Mouse (Mus musculus) liver, embryonic 15.5 days (tissue): ENCODE measurements around the gene Gm37240. TPM values are rescaled to one million over a fixed set of nuclear protein-coding genes. Genes with fewer than 3 reads are reported as not detected.

Experiments
- ATAC-seq: fragments of 200-750 bp; cut with Nextera tagmentation; 2 replicates; pipeline ENCODE4 v1.8.0; 2017; ENCODE audit warnings: moderate number of reproducible peaks, mild to moderate bottlenecking, moderate library complexity; ENCODE audit not compliant: insufficient read depth
- H3K27ac ChIP-seq: fragments of 300-500 bp; sonication (generic); replicated peaks from 2 replicates; pipeline ENCODE4 v1.5.1; 2015; ENCODE audit warnings: mild to moderate bottlenecking, inconsistent platforms
- H3K27me3 ChIP-seq: fragments of 300-500 bp; sonication (generic); 2 replicates; pipeline ENCODE4 v1.6.1; 2015; ENCODE audit warnings: mild to moderate bottlenecking, inconsistent platforms
- H3K36me3 ChIP-seq: fragments of 300-500 bp; sonication (generic); replicated peaks from 2 replicates; pipeline ENCODE4 v1.6.1; 2015; ENCODE audit warnings: moderate library complexity, mild to moderate bottlenecking, inconsistent platforms
- H3K4me1 ChIP-seq: fragments of 300-500 bp; sonication (generic); replicated peaks from 2 replicates; pipeline ENCODE4 v1.6.1; 2015; ENCODE audit warnings: inconsistent platforms
- H3K4me2 ChIP-seq: fragments of 300-500 bp; sonication (generic); 2 replicates; pipeline ENCODE4 v1.6.1; 2015; ENCODE audit warnings: moderate library complexity, mild to moderate bottlenecking, inconsistent platforms
- H3K4me3 ChIP-seq: fragments of 300-500 bp; sonication (generic); replicated peaks from 2 replicates; pipeline ENCODE4 v1.5.1; 2015; ENCODE audit warnings: mild to moderate bottlenecking, inconsistent platforms
- H3K9ac ChIP-seq: fragments of 300-500 bp; sonication (generic); 2 replicates; pipeline ENCODE4 v1.6.1; 2015; ENCODE audit warnings: moderate library complexity, mild to moderate bottlenecking, inconsistent platforms
- H3K9me3 ChIP-seq: fragments of 300-500 bp; sonication (generic); replicated peaks from 2 replicates; pipeline ENCODE4 v1.6.1; 2016; ENCODE audit warnings: inconsistent platforms
- WGBS: fragments of 180-500 bp; shearing (Covaris S2); methylation state at CpG from one replicate; pipeline ENCODE4 v1.1.7; 2015; ENCODE audit warnings: mixed read lengths; ENCODE audit not compliant: insufficient replicate concordance; 5-methylcytosine and 5-hydroxymethylcytosine counted together
- polyA plus RNA-seq: library from polyadenylated mRNA; unstranded; fragments of >200 nt; fragmentation: Nextera tagmentation; extraction: Ambion mirVana; gene quantifications from 2 replicates; pipeline ENCODE4 v1.2.1, GENCODE M21; 2015

Gm37240 gene
- polyA plus RNA-seq, 1 experiment from 2014 or later, result 0.24 TPM

DNA sequence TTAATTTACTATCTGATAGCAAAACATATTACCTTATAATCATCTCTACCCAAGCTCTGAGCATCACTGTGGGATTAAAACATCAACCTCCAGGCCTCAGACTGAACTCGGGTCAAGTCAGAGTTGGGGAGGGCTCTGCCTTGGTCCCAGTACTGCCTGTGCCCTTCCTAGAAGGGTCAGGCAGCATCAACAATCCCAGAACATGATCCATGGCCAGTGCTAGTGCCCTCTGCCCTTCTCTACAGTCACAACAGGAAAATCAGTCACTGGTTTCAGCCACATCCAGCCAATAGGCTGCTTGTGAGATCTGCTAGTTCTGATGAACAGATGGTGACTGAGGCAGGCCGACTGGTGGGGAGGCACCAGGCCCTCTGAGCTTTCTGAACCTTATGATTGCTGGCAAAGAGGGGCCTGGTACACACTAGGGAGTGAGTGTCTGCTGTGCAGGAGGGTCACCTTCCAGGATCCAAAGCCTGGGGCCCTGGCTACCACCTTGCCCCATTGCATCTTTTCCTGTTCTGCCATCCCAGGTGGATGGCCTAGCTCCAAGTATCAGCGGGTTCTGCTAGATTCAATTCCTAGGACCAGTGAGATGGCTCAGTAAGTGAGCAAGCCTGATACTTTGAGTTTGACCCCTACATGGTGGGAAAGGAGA lies 401.7 kb downstream of the Gm37240 start:
- H3K9ac ChIP-seq, result no peak overlapping the region

DNA sequence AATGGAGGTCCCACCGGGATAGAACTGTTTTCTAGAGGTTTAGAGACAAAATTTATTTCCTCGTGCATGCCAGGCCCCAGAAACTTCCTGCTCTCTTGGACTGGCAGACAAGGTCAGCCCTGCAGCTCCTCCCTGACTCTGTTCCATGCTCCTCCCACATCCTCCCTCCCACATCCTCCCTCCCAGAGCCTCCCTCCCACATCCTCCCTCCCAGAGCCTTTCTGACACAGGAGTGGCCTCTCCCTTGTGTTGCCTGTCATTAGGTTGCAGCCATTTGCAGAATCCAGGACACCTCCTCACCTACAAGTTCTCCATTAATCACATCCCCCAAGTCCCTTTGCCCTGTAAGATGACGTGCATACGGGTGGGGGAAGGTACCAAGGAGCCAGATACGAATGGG lies 404.7 kb downstream of the Gm37240 start:
- Histone ChIP-seq H3K4me2 (no peak overlapping the region), H3K27ac (no peak overlapping the region), H3K4me3 (no peak overlapping the region), H3K9me3 (no peaks in the 10 kb centered on the region), H3K27me3 (no peaks in the 10 kb centered on the region), H3K36me3 (no peaks in the 10 kb centered on the region), H3K9ac (no peak overlapping the region), H3K4me1 (no peaks in the 10 kb centered on the region)
- 31% methylated on average over 5 of the region's 5 CpGs for WGBS
- no peak for ATAC-seq

More for the DNA sequence above, 401.7 kb downstream of the Gm37240 start:
- no peaks in the 10 kb centered on the region for H3K27me3 ChIP-seq
- 53% methylated on average over 3 of the region's 3 CpGs for WGBS
- ATAC-seq, result no peak
- no peak overlapping the region for H3K4me2 ChIP-seq
- H3K36me3 ChIP-seq, result no peaks in the 10 kb centered on the region
- H3K4me1 ChIP-seq, result no peaks in the 10 kb centered on the region
- no peaks in the 10 kb centered on the region for H3K9me3 ChIP-seq
- H3K27ac ChIP-seq, result no peak overlapping the region
- no peak overlapping the region for H3K4me3 ChIP-seq

DNA sequence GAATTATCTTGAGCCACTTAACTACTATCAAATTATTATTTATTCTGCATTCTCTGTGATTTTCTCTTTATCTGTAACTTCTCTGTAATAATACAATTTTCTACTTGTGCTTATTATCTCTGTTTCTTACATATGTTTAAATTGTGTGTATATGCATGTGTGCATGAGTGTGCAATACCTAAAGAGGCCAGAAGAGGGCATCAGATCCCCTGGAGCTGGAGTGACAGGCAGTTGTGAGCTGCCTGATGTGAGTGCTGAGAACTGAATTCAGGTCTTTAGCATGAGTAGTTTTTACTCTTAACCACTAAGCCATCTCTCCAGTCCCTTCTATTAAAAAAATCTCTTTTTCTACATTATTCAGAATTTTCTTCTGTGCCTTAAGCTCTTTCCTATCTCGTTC lies 406.7 kb downstream of the Gm37240 start:
- no peak overlapping the region for H3K27ac ChIP-seq
- no peak overlapping the region for H3K9ac ChIP-seq
- no peaks in the 10 kb centered on the region for H3K4me1 ChIP-seq
- H3K27me3 ChIP-seq, result no peaks in the 10 kb centered on the region
- 69% methylated on average over 1 of the region's 1 CpGs for WGBS
- no peaks in the 10 kb centered on the region for H3K9me3 ChIP-seq
- no peak overlapping the region for H3K4me2 ChIP-seq
- no peak overlapping the region for H3K4me3 ChIP-seq
- ATAC-seq, result no peak
- no peaks in the 10 kb centered on the region for H3K36me3 ChIP-seq

DNA sequence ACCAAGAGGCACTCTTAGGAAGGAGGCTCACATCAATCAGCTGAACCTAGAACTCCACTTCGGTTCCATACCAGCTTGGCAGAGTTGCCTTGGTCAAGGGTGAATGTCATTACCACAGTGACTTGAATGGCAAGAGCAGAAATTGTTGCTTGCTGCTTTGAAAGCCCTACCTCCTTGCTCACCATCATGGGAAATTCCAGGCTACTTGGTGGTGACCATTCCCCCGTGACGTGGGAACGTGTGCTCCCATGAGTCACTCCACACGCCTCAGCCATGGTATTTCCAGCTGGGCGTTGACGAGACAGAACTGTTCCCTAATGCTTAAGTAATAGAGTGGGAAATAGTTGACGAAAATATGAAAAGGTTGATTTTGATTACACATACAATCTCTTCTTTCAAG lies 408.6 kb downstream of the Gm37240 start:
- no peak overlapping the region for H3K9ac ChIP-seq
- H3K4me1 ChIP-seq, result no peaks in the 10 kb centered on the region
- no peak overlapping the region for H3K27ac ChIP-seq
- H3K36me3 ChIP-seq, result no peaks in the 10 kb centered on the region
- ATAC-seq, result no peak
- no peak overlapping the region for H3K4me2 ChIP-seq
- H3K4me3 ChIP-seq, result no peak overlapping the region
- no peaks in the 10 kb centered on the region for H3K9me3 ChIP-seq
- WGBS, result 67% methylated on average over 8 of the region's 8 CpGs
- no peaks in the 10 kb centered on the region for H3K27me3 ChIP-seq

DNA sequence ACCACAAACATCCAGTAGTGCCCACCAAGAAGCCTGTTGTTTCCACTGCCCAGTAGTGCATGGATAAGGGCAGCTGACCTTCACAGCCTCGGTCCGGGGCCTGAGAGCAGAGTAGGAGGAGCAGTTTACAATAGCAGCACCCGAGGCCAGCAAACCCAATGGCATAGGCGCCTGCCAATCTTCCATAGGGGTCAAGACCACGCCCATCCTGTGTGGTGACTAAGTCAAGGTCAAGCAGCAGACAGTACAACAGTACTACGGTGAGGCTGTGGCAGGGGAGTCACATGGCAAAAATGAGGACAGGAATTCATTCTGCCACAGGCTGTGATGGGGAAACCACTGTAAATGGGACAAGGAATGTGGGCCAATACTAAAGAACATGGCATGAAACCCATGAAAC lies 417.6 kb downstream of the Gm37240 start:
- no peak overlapping the region for H3K4me2 ChIP-seq
- WGBS, result 48% methylated on average over 6 of the region's 6 CpGs
- H3K36me3 ChIP-seq, result no peaks in the 10 kb centered on the region
- H3K9ac ChIP-seq, result no peak overlapping the region
- no peak for ATAC-seq
- H3K4me3 ChIP-seq, result no peak overlapping the region
- no peaks in the 10 kb centered on the region for H3K4me1 ChIP-seq
- no peak overlapping the region for H3K27ac ChIP-seq
- no peaks in the 10 kb centered on the region for H3K27me3 ChIP-seq
- H3K9me3 ChIP-seq, result no peaks in the 10 kb centered on the region

DNA sequence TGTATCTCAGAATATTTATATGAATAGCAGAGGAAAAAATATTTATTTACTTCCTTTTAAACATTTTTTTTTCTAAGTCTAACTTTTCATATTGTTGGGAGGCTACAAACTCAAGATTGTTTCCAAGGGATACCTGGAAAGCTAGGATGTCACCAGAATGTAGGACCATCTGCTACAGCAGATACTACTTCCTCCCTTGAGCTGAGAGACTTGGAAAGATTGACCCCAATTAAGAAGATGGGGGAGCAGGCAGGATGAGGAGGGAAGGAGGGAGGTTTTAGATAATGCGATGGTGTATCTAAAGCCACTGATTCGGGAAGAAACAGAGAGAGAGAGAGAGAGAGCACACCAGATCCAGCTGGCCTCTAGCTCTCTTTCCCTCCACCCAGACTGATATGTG lies 418.3 kb downstream of the Gm37240 start:
- no peak overlapping the region for H3K4me2 ChIP-seq
- WGBS, result 39% methylated on average over 2 of the region's 2 CpGs
- no peaks in the 10 kb centered on the region for H3K9me3 ChIP-seq
- no peaks in the 10 kb centered on the region for H3K4me1 ChIP-seq
- no peaks in the 10 kb centered on the region for H3K27me3 ChIP-seq
- no peak overlapping the region for H3K27ac ChIP-seq
- no peak overlapping the region for H3K9ac ChIP-seq
- no peak overlapping the region for H3K4me3 ChIP-seq
- no peaks in the 10 kb centered on the region for H3K36me3 ChIP-seq
- ATAC-seq, result no peak

DNA sequence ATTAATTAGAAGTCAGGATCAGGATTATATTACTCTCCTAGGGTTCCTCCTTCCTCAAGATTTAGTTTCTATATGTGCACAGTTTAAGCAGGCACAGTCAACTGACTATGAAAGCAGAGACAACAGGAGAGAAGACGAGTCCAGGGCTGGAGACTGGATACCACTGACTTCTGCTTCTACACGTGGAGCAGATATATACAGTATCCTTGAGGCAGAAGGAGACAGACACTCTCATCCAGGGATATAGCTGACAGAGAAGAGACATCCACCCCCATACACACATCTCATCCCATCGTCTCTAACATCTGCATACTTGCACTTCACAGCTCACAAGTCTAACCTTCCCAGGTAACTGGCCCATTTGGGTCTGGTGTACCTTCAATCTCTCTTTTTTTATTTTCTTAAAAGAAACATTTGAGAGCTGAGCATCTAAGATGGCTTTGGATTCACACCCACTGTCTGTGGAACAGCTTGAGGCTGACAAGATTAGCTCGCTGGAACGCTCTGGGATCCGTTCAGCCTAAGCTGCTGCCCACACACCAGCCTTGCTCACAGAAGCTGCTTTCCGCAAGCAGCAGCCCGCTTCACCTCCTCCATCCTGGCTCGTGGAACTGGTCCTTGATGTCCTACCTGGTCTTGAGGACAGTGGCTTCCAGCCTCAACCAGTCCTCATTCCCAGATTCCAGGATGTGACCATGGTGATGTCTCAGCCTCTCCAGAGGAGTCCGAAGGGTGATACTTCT lies 421.9 kb downstream of the Gm37240 start:
- Histone ChIP-seq H3K9ac (no peak overlapping the region), H3K4me1 (no peaks in the 10 kb centered on the region), H3K4me2 (no peak overlapping the region), H3K27ac (no peak overlapping the region), H3K4me3 (no peak overlapping the region), H3K36me3 (no peaks in the 10 kb centered on the region), H3K27me3 (no peaks in the 10 kb centered on the region), H3K9me3 (no peaks in the 10 kb centered on the region)
- ATAC-seq, result no peak
- 59% methylated on average over 10 of the region's 10 CpGs for WGBS

DNA sequence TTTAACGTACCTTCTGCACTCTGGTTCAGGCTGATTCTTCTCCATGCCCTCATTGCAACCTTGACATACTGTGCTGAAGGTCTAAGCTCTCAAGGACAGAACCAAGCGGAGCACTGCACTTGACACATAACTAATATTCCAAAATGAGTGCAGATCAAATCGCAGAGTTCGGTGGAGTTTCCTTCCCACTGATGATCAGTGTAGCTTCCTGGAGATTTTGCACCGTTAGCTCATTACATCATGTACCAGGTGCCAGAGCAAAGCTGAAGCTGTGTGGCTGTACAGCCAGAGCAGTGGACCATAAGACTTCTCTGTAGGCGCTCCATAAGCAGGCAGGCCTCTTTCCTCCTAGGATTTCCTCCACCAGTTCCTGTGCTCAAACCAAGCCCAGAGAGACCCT lies 427.3 kb downstream of the Gm37240 start:
- Histone ChIP-seq H3K4me3 (no peak overlapping the region), H3K36me3 (no peaks in the 10 kb centered on the region), H3K27ac (no peak overlapping the region), H3K4me2 (no peak overlapping the region), H3K27me3 (no peaks in the 10 kb centered on the region), H3K9me3 (no peaks in the 10 kb centered on the region), H3K4me1 (no peaks in the 10 kb centered on the region), H3K9ac (no peak overlapping the region)
- ATAC-seq, result no peak
- WGBS, result 68% methylated on average over 6 of the region's 6 CpGs

DNA sequence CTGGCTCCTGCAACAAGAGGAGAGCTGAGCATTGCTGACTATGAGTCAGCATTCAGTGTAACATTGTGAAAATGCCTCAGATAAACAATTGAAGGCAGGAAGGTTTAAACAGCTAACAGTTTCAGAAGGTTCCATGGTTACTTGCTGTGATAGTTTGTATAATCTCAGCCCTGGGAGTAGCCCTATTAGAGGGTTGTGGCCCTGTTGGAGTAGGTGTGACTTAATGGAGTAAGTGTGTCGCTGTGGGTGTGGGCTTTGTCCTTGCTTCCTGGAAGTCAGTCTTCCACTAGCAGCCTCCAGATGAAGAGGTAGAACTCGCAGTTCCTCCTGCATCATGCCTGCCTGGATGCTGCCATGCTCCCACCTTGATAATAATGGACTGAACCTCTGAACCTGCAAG lies 430.3 kb downstream of the Gm37240 start:
- Histone ChIP-seq H3K36me3 (no peaks in the 10 kb centered on the region), H3K9ac (no peak overlapping the region), H3K4me3 (no peak overlapping the region), H3K4me2 (no peak overlapping the region), H3K9me3 (no peaks in the 10 kb centered on the region), H3K4me1 (no peaks in the 10 kb centered on the region), H3K27me3 (no peaks in the 10 kb centered on the region), H3K27ac (no peak overlapping the region)
- 54% methylated on average over 2 of the region's 2 CpGs for WGBS
- no peak for ATAC-seq

DNA sequence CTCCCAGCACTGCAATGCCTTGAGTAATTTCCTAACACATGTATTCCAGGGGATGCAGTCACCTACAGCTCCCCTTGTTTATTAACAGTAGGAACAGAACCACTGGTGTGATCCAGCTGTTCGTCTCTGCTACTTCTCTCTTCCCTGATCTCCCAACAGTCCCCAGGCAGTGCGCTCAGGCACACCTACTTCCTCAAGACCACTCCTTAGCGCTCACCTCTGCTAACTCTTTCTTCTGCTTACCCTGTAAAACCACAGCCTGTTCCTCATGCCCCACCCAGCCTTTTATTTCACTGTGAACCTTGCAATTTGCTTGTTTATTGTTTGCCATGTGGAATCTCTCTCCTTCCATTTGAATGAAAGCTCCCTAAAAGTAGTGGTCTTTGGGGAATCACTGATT lies 431.9 kb downstream of the Gm37240 start:
- ATAC-seq, result no peak
- no peaks in the 10 kb centered on the region for H3K27me3 ChIP-seq
- no peak overlapping the region for H3K9ac ChIP-seq
- WGBS, result 34% methylated on average over 3 of the region's 3 CpGs
- H3K9me3 ChIP-seq, result no peaks in the 10 kb centered on the region
- no peak overlapping the region for H3K4me3 ChIP-seq
- no peaks in the 10 kb centered on the region for H3K36me3 ChIP-seq
- H3K4me2 ChIP-seq, result no peak overlapping the region
- no peak overlapping the region for H3K27ac ChIP-seq
- H3K4me1 ChIP-seq, result no peaks in the 10 kb centered on the region

DNA sequence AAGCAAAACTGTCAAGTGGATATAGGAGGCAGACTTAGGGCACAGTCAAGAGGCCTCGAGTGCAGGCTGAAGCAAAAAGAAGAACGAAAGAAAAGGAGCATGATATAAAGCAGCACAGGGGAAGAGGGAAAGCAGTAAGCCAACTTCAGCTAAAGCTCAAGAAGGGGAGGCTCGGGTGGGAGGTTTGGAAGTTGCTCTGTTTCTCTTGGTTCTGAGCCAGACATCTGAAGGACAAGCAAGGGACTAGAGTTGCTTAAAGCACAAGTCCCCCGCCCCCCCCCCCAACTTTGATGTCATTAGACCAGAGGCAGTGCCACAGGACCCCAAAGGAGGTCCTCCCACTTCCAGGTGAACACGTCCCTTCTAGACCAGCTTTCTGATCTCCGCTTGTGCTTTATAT lies 433.3 kb downstream of the Gm37240 start:
- 61% methylated on average over 6 of the region's 6 CpGs for WGBS
- Histone ChIP-seq H3K9me3 (no peaks in the 10 kb centered on the region), H3K4me3 (no peak overlapping the region), H3K27ac (no peak overlapping the region), H3K4me2 (no peak overlapping the region), H3K9ac (no peak overlapping the region), H3K36me3 (no peaks in the 10 kb centered on the region), H3K4me1 (no peaks in the 10 kb centered on the region), H3K27me3 (no peaks in the 10 kb centered on the region)
- no peak for ATAC-seq

DNA sequence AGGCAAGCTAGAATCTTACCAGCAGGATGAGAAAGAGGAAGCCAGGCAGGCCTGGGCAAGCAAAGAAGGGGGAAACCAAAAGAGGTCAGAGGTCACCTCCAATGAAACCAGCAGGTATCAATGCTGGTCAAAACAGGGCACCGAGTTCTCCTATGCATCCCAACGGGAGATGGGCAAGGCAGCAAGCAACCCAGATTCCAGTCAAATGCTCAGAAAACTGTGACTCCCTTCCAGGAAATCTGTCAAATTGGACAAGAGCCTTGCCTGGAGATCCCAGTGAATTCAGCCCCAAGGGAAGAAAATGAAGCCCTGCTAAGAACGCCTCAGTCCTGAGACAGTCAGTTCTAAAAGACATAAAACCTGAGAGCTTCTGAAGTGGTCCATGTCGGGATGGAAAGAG lies 437.9 kb downstream of the Gm37240 start:
- 57% methylated on average over 4 of the region's 4 CpGs for WGBS
- Histone ChIP-seq H3K4me1 (no peaks in the 10 kb centered on the region), H3K27ac (no peak overlapping the region), H3K4me3 (no peak overlapping the region), H3K27me3 (no peaks in the 10 kb centered on the region), H3K9ac (no peak overlapping the region), H3K9me3 (no peaks in the 10 kb centered on the region), H3K4me2 (no peak overlapping the region), H3K36me3 (no peaks in the 10 kb centered on the region)
- no peak for ATAC-seq
